Mouse (Mus musculus): ENCODE results near the gene Dennd5b. TPM values are rescaled to one million over a fixed set of nuclear protein-coding genes. Genes with fewer than 3 reads are reported as not detected.

Gene Dennd5b
- total RNA-seq, 2 experiments from 2014 or later = 4.7 to 5.1 TPM

DNA sequence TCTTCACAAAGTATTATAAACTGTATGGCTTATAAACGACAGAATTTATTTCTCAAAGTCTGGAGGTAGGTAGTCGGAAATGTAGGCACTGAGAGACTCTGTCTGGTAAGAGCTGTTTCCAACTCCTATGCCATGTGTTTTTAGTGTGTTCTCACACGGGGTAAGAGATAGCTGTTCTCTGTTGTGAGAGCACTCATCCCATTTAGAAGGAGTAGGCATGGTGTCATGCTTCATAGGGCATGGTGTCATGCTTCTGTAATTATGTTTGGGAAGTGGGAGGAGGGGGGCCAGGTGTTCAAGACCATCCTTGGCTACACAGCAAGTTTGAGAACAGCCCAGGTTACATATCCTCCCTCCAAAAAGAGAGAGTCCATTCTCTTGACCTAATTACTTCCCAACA lies 6.1 kb upstream of the Dennd5b start:
- intact Hi-C loops (cut with DNase I) = loop anchor here (1.0 kb wide), 1 partner anchor 13 kb away; no protein-coding TSS in a partner anchor
- DNase-seq = no peak

DNA sequence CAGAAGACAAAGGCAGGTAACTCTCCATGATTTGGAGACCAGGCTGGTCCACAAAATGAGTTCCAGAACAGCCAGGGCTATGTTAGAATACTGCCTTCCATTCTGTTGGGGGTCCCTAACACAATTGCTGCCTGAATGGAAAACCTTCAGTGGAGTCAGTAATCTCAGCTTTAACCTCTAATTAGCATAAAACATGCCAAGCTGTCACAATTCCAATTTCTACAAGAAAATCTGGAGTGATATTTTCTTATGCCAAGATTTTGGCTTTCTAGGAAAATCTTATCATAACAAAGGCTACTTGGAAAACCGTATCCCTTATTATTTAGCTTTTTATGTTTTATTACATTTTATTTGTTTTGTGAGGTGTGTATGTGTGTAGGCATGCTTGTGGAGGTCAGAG lies 2.0 kb upstream of the Dennd5b start:
- no peak for DNase-seq
- intact Hi-C loops (cut with DNase I) = loop anchor here (5.0 kb wide), 1 partner anchor 46 kb away; no protein-coding TSS in a partner anchor

DNA sequence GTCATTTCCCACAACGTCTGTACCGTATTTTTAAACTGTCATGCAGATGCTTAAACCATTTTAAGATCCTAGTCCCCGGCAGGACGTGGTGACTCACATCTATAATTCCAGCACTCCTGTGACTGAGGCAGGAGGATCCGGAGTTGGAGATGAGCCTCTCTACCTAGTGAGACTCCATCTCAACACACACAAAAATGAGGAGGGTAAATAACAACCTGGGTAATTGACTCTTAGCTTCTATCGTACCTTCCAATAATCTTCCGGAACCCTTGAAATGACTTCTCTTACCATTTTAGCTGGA lies 413 bp upstream of the Dennd5b start:
- no peak for DNase-seq

DNA sequence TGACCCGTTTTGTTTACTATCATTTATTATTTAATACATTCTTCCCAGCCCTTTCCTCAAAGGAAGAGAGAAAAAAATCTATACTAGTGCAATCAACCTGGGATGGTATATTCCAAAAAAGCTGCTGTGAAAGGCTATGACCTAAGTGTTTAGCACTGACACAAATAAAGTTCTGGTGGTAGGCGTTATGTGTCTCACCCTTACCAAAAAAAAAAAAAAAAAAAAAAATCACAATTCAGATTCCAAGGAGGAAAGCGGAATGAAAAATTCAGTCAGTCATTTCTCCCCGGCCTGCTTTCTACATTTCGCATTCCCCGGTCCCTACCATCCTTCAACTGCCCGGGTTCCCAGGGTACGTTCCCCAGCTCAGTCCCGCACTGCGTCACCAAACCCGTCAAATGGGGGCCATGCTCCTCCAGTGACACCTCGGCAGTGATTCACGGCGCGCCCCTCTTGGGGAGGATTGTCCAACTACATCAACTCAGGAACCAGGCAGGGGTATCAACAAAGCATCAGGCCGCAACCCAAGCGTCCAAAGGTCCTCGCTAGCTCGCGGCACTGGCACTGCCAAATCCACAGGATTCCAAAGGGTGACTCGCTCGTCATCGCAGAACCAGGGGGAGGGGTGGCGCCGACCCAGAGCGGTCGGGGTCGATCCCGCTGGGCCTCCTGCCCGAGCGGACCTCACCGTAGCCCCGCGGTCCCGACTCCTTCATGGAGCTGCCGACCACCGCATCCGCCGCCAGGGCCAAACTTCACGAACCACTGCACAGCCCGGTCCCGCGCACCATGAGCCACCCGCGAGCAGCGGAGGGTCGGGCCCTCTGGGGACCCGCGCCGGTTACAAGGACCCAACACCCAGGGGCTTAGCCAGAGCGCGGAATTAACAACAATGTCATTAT lies 1.1 kb downstream of the Dennd5b start:
- intact Hi-C loops (cut with DNase I) = loop anchor here (2.0 to 5.0 kb wide), 2 partner anchors 43 to 154 kb away; partner anchors contain the start of gene Sinhcaf
- DNase-seq = peak; percentile 15 to 45

More for the DNA sequence above, 413 bp upstream of the Dennd5b start:
- intact Hi-C loops (cut with DNase I) = loop anchor here (2.0 to 5.0 kb wide), 2 partner anchors 45 to 155 kb away; partner anchors contain the start of gene Sinhcaf

DNA sequence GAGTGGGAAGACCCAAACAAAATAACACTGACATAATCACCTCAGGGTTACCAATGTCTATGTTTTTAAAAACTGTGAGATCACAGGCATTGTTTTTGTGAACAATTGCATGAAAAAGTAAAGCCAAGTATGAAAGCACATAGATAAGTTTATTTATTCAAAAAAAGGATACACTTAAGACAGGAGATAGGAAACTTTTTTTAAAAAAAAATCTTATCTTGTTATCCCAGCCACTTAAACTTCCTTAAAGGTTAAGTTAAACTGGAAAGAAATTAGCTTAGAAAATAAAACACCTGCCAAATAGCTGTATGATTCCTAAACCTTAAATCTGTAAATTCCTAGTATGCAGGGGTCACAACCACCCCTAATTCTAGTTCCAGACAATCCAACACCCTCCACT lies 2.5 kb downstream of the Dennd5b start:
- intact Hi-C loops (cut with DNase I) = no loop called here
- DNase-seq = no peak

DNA sequence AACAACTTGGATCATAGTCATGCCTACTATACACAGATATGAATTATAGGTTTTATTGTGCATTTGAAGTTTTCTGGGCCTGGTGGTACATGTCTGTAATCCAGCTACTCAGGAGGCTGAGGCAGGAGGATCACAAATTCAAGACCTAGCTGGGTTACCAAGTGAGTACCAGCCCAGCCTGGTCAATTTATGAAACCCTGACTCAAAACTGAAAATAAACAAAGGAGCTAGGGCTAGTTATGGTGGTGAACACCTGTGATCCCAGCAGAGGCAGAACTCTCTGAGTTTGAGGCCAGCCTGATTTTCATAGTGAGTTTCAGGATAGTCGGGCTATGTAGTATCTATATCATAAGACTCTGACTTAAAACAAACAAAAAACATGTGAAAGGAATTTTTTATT lies 4.2 kb downstream of the Dennd5b start:
- intact Hi-C loops (cut with DNase I) = no loop called here

DNA sequence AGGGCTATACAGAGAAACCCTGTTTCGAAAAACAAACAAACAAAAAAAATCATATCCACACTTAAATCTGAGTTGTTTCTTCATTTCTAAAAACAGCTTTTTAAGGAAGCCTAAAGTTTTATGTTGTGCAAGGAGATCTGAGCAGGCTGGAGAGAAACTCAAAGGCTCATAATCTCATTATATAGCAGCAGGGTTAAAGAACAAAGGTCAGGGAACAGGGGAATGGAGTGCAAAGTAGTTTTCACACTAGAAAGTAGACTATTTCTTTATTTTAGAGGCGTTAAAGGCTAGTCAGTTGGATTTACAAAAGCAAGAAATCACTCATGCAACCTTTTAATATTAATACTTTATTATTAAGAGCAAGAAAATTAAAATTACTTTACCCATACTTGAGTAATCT lies 5.2 kb downstream of the Dennd5b start:
- no peak for DNase-seq
- intact Hi-C loops (cut with DNase I) = no loop called here

More for the DNA sequence above, 4.2 kb downstream of the Dennd5b start:
- no peak for DNase-seq

DNA sequence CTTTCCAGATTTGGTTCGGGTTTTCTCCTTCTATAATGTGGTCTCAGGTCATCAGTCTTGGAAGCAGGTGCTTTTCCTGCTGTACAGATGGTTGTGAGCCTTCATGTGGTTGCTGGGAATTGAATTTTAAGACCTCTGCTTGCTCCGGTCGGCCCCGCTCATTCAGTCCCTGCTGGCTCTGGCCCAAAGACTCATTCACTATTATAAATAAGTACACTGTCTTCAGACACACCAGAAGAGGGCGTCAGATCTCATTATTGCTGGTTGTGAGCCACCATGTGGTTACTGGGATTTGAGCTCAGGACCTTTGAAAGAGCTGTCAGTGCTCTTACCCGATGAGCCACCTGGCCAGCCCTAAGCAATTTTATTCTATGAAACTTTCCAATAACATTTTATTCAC lies 6.1 kb downstream of the Dennd5b start:
- intact Hi-C loops (cut with DNase I) = no loop called here
- DNase-seq = no peak

DNA sequence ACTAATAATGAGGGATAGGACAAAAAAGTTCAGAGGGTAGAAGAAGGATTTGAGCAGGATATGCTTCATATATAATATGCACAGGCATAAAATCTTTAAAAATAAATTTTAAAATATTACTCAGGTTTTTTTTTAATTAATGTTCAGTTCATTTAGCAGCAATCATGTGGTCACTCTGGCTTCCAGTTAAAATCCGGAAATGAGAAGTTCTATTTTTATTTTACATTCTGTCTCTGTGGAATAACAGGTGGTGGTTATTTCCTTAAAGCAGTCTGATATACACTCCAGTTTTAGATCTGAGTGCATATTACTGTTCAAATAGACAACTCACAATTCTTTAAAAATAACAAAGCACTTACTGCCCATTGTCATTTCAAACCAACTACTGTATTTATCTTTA lies 6.9 kb downstream of the Dennd5b start:
- DNase-seq = no peak
- intact Hi-C loops (cut with DNase I) = loop anchor here (1.0 kb wide), 1 partner anchor 13 kb away; no protein-coding TSS in a partner anchor

DNA sequence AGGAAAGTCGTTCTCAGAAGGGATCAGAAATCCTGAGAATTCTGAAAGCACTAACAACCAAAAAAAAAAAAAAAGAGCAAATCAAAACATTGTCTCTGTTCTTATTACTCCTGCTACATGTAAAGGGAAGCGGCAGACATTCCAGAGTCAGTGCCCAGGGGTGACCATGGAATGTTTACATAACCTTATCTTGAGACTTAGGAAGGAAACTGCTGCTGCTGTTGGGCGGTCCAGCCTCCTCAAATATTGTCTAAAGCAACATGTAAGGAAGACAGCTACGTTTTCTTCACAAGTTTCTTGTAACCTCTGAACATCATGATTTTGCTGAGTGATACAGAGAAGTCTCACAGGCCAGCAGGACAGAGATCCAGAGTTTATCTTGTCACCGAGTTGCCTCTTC lies 8.0 kb downstream of the Dennd5b start:
- no peak for DNase-seq

DNA sequence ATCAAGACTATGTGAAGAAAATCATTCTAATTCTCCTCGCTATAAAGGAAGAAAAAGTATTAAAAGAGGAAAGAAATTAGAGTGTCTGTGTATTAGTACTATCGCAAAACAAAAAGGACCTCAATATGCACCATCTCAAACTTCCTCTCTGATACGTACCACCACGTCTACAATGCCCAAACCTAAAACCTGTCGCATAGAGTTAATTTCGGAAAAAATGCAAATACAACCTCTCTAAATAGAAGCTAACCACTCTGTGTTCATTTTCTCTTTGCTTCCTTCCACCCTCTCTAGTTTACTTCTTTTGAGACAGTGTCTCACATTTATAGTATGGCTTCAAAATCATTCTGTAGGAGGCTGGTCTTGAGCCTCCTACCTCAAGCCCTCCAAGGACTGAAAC lies 9.1 kb downstream of the Dennd5b start:
- no peak for DNase-seq

More for the DNA sequence above, 8.0 kb downstream of the Dennd5b start:
- intact Hi-C loops (cut with DNase I) = no loop called here

DNA sequence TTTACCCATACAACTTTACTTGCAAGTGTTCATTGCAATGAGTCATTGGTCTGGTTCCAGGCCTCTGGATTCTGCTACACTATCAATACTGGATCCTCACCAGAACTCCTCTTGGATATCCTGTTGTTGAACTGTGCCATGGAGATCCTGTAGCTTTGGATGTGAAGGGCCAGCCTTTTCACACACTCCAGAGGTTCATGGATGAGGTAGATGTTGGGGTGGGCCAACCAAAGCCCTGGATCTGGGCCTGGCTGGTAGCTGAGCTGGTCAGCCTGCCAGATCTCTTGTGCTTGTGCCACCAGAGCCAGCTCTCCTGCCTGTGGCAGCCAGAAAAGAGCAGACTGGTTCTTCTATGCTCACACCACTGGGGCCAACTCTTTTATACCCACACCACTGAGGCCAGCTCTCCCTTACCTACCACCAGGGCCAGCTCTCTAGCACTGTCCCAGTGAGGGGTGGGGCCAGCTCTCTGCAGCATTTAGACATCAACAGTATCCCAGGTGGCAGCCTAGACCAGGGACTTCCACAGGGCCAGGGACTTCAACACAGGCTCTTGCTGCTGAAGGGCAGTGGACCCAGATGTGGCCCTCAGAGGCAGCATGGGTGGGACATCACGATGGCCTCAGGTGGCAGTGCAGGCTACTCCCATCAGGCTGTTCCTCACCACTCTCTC lies 24.2 kb downstream of the Dennd5b start:
- no peak for DNase-seq
- intact Hi-C loops (cut with DNase I) = no loop called here

More for the DNA sequence above, 9.1 kb downstream of the Dennd5b start:
- intact Hi-C loops (cut with DNase I) = no loop called here

DNA sequence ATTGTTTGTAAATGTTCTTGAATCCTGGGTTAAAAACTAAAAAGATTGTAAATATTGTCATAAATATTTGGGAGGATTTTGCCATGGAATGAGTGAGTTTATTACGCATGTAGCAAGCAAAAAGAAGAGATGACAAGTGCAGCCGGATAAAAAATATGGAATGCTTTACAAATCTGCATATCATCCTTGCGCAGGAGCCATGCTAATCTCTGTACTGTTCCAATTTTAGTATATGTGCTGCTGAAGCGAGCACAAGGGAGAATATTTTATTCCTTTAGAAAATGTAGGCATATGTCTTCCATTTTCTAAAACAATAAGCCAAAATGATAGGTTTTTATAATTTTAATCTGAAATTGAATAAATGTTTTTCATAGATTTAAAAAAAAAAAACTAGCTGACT lies 27.6 kb downstream of the Dennd5b start:
- intact Hi-C loops (cut with DNase I) = no loop called here
- DNase-seq = no peak

DNA sequence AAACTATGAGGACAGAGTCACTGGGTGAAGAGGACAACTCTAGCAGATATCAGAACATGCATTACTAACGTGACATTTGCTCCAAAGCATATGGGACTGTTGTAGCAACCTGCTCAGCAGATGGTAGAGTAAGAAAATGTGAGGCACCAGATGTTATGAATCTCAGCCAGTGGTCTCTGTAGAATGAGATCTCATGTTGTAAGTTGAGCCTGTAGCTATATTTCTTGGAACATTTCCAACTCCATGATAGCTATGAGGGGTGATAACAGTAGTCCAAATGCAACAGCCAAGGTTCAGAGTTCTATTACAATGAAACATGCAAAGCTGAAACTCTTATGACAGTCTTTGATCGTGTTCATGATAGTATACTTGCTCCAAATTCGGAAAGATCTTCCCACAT lies 28.6 kb downstream of the Dennd5b start:
- intact Hi-C loops (cut with DNase I) = no loop called here
- no peak for DNase-seq

DNA sequence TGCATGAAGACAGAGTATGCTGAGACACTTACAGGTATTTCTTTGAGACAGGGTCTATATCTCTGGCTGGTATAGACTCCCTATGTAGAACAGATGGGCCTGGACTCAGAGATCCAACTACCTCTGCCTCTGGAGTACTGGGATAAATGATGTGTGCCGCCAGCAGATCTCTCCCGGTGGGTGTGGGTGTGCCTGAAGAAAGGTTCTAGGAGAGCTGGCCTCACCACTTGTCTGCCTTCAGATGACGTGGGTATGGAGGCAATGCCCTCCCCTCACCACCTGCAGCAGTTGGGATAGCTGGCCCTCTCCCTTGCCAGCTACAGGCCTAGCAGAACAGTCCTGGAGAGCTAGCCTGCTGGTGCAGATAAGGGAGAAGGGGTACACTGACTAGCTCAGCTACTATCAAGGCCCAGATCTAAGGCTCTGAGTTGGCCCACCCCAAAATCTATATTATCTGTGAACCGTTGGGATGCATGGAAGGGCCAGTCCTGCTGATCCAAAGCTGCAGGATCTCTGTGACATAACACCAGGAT lies 30.8 kb downstream of the Dennd5b start:
- no peak for DNase-seq
- intact Hi-C loops (cut with DNase I) = no loop called here

DNA sequence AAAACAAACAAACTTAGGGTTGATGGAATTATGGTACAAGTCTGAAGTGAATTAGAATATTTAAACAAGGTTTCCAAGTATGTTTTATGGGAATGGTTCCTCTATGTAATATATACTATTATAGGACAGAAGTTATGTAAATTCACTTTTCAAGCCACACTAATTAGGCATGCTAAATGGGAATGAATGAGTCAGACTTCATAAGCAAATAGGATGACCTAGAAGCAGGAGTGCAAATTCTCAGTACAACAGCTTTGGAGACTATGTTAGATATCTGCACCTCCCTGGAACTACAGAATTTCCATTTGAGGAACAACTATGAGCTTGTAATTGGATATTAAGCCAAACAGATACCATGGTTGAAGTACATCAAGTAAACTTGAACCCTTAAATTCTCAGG lies 38.1 kb downstream of the Dennd5b start:
- no peak for DNase-seq
- intact Hi-C loops (cut with DNase I) = no loop called here

DNA sequence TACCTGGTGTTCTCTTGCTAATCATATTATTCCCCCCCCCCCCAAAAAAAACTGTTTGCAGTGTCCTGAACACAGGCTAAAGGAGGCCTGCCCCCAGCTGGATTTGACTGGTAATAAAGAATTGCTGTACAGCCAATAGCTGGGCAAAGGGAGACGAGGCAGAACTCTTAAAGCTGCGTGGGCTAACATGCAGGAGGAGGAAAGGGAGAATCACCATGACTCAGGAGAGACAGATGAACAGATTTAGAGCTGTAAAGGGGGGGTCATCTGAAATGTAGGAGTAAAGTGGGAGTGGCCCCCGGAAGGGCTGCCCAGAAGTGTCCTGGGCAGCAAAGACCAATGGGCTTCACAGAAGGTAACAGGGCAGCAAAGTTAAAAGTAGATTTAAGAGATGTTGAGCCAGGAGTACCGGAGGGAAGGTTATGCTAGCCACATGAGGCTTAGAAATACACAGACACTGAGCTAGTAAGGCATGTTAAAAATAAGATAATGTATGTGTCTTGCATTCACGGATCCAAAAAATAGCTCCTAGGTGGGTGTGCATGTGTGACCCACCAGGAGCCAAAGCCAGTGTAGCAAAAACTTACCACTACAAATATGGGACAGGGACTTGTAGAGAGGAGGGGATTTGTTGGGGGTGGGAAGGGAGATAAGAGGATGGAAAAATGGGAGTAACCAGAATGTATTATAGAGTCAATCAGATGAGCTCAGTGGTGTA lies 40.7 kb downstream of the Dennd5b start:
- DNase-seq = no peak

DNA sequence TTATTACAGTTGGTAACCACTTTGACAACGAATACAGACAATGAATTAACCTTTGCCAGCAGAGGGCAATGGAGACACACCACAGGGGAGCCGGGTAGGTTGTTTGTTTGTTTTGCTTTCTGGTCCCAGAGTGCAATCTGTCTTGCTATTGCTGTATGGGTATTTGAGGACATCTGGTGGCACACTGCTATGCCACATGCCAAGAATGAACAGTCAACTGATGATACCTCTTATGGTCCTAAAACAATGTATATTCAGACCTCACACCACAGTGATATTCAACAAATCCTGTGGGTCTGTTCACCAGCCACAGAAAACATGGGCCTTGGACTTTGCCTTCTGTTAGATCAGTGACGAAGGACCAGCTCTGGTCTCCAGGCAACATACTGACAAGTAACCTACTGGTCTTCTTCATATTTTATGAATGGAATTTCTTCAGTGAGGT lies 43.5 kb downstream of the Dennd5b start:
- intact Hi-C loops (cut with DNase I) = loop anchor here (5.0 kb wide), 1 partner anchor 44 kb away; the partner anchor contains the start of gene Dennd5b
- no peak for DNase-seq

More for the DNA sequence above, 40.7 kb downstream of the Dennd5b start:
- intact Hi-C loops (cut with DNase I) = loop anchor here (2.0 kb wide), 1 partner anchor 60 kb away; no protein-coding TSS in a partner anchor

DNA sequence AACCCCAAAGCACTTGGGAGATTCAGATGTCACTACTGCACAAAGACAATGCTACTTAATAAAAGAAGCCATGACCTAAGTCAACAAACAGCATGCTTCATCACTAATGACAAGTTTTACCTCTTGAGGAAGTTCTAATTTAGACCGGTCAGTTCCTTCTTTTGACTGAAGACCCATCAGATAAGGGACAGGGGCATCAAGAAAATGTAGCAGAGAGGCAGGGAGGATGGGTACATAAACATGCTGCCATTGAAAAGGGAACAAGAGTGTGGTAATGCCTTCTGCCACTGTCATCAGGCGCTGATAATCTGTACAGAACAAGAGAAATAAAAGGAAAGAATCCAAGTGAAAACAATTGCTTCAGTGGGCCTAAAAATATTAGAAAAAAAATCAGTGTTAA lies 46.7 kb downstream of the Dennd5b start:
- intact Hi-C loops (cut with DNase I) = loop anchor here (5.0 kb wide), 1 partner anchor 48 kb away; the partner anchor contains the start of gene Dennd5b
- no peak for DNase-seq

DNA sequence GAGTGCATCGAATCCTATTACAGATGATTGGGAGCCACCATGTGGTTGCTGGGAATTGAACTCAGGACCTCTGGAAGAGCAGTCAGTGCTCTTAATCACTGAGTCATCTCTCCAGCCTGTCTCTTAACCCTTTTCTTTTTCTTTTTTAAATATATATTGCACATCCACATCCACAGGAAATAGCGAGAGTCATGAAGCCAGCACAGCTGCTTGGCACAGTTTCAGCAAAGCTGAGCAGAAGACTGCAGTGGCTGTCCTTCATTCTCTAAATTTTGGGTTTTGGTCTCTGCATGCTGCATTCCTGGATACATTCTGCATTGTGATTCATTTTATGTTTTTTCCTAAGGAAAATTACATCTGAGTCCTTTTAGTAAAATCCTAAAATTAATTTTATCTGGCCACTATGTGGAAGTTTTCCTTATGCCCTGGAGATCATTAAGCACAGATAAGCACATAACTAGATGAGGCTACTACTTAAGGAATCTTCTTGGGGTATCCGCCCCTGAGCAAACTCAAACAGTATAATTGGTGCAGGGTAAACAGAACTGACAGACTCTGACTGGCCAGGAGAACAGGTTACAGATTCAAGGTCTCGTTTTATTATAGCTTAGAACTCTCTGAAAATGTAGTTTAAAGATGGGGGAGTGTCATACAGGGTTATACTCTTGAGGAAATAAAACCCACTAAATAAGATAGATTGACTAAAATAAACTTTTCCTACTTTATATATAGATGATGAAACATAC lies 50.3 kb downstream of the Dennd5b start:
- DNase-seq = no peak

More for the DNA sequence above, 50.3 kb downstream of the Dennd5b start:
- intact Hi-C loops (cut with DNase I) = no loop called here

Data from gastrocnemius, postnatal 36 days (tissue).